Mouse (Mus musculus): ENCODE results near the gene Bnc1. TPM values are rescaled to one million over a fixed set of nuclear protein-coding genes. Genes with fewer than 3 reads are reported as not detected.
A peak's percentile ranks its signal among the peaks of the same experiment; 100 is the strongest.

The Bnc1 gene
- polyA plus RNA-seq, 1 experiment, result 0.06 TPM

GRCm38 (mm10) chr7:82007151-82007550 is 15.1 kb upstream of the Bnc1 start:
- H3ac ChIP-seq (ENCODE audit: control insufficient read depth, insufficient read length, low read depth), result no peak overlapping the region
- TF ChIP-seq CTCF (IDR thresholded peaks at IDR 0.05; ENCODE audit: control insufficient read depth, insufficient read depth, insufficient read length) (no peak), MYOD1 (IDR thresholded peaks at IDR 0.05; ENCODE audit: control insufficient read depth, insufficient read length, low read depth) (no peak), MYOG (IDR thresholded peaks at IDR 0.05; ENCODE audit: control insufficient read depth, extremely low read depth, insufficient read length) (no peak), USF1 (IDR thresholded peaks at IDR 0.05; ENCODE audit: low read depth) (no peak), MAX (IDR thresholded peaks at IDR 0.05) (no peak), FOSL1 (IDR thresholded peaks at IDR 0.05; ENCODE audit: insufficient read depth, low read length, poor library complexity, severe bottlenecking) (no peak), CEBPB (IDR thresholded peaks at IDR 0.05; ENCODE audit: low read depth) (no peak)

GRCm38 (mm10) chr7:82004228-82004627 is 12.1 kb upstream of the Bnc1 start:
- Histone ChIP-seq H3ac (ENCODE audit: control insufficient read depth, insufficient read length, low read depth) (no peak overlapping the region), H3K79me3 (ENCODE audit: low read depth) (no peaks in the 10 kb centered on the region), H3K27me3 (ENCODE audit: control insufficient read depth, insufficient read depth, insufficient read length) (peaks cover 3% of the 10 kb centered on the region), H3K36me3 (ENCODE audit: control insufficient read depth, insufficient read depth) (no peaks in the 10 kb centered on the region), H3K4me3 (ENCODE audit: insufficient read depth, poor library complexity, severe bottlenecking) (no peak overlapping the region), H3K79me2 (ENCODE audit: control insufficient read depth, insufficient read depth) (no peaks in the 10 kb centered on the region)
- no peak for TF ChIP-seq CEBPB (IDR thresholded peaks at IDR 0.05; ENCODE audit: low read depth)
- TF ChIP-seq FOSL1 (IDR thresholded peaks at IDR 0.05; ENCODE audit: insufficient read depth, low read length, poor library complexity, severe bottlenecking), result no peak
- no peak for TF ChIP-seq MYOG (IDR thresholded peaks at IDR 0.05; ENCODE audit: control insufficient read depth, extremely low read depth, insufficient read length)
- TF ChIP-seq CTCF (IDR thresholded peaks at IDR 0.05; ENCODE audit: control insufficient read depth, insufficient read depth, insufficient read length), result no peak
- TF ChIP-seq USF1 (IDR thresholded peaks at IDR 0.05; ENCODE audit: low read depth), result no peak
- TF ChIP-seq MYOD1 (IDR thresholded peaks at IDR 0.05; ENCODE audit: control insufficient read depth, insufficient read length, low read depth), result no peak
- no peak for TF ChIP-seq MAX (IDR thresholded peaks at IDR 0.05)

More at GRCm38 (mm10) chr7:82007151-82007550, 15.1 kb upstream of the Bnc1 start:
- no peaks in the 10 kb centered on the region for H3K36me3 ChIP-seq (ENCODE audit: control insufficient read depth, insufficient read depth)
- no peaks in the 10 kb centered on the region for H3K79me2 ChIP-seq (ENCODE audit: control insufficient read depth, insufficient read depth)
- H3K27me3 ChIP-seq (ENCODE audit: control insufficient read depth, insufficient read depth, insufficient read length), result peaks cover 5% of the 10 kb centered on the region
- H3K79me3 ChIP-seq (ENCODE audit: low read depth), result no peaks in the 10 kb centered on the region
- peak overlapping the region; percentile 25 for H3K4me3 ChIP-seq (ENCODE audit: insufficient read depth, poor library complexity, severe bottlenecking)

- H3K27me3 ChIP-seq (ENCODE audit: control insufficient read depth, insufficient read depth, insufficient read length), result peaks cover 24% of the 10 kb centered on the region
- H3ac ChIP-seq (ENCODE audit: control insufficient read depth, insufficient read length, low read depth), result no peak overlapping the region
- H3K79me2 ChIP-seq (ENCODE audit: control insufficient read depth, insufficient read depth), result no peaks in the 10 kb centered on the region
- H3K4me3 ChIP-seq (ENCODE audit: insufficient read depth, poor library complexity, severe bottlenecking), result no peak overlapping the region
- no peaks in the 10 kb centered on the region for H3K79me3 ChIP-seq (ENCODE audit: low read depth)
- TF ChIP-seq CEBPB (IDR thresholded peaks at IDR 0.05; ENCODE audit: low read depth), result no peak
- no peak for TF ChIP-seq USF1 (IDR thresholded peaks at IDR 0.05; ENCODE audit: low read depth)
- no peak for TF ChIP-seq CTCF (IDR thresholded peaks at IDR 0.05; ENCODE audit: control insufficient read depth, insufficient read depth, insufficient read length)
- no peak for TF ChIP-seq FOSL1 (IDR thresholded peaks at IDR 0.05; ENCODE audit: insufficient read depth, low read length, poor library complexity, severe bottlenecking)
- TF ChIP-seq MYOD1 (IDR thresholded peaks at IDR 0.05; ENCODE audit: control insufficient read depth, insufficient read length, low read depth), result no peak
- no peak for TF ChIP-seq MAX (IDR thresholded peaks at IDR 0.05)
- TF ChIP-seq MYOG (IDR thresholded peaks at IDR 0.05; ENCODE audit: control insufficient read depth, extremely low read depth, insufficient read length), result no peak
- H3K36me3 ChIP-seq (ENCODE audit: control insufficient read depth, insufficient read depth), result no peaks in the 10 kb centered on the region
Measured at GRCm38 (mm10) chr7:81999816-82000215, 7.7 kb upstream of the Bnc1 start.

GRCm38 (mm10) chr7:81999372-81999771 is 7.3 kb upstream of the Bnc1 start:
- no peaks in the 10 kb centered on the region for H3K36me3 ChIP-seq (ENCODE audit: control insufficient read depth, insufficient read depth)
- H3K79me3 ChIP-seq (ENCODE audit: low read depth), result no peaks in the 10 kb centered on the region
- H3K79me2 ChIP-seq (ENCODE audit: control insufficient read depth, insufficient read depth), result no peaks in the 10 kb centered on the region
- no peak overlapping the region for H3ac ChIP-seq (ENCODE audit: control insufficient read depth, insufficient read length, low read depth)
- TF ChIP-seq USF1 (IDR thresholded peaks at IDR 0.05; ENCODE audit: low read depth), result no peak
- peak; percentile 94 for TF ChIP-seq CEBPB (IDR thresholded peaks at IDR 0.05; ENCODE audit: low read depth)
- peak; percentile 70 for TF ChIP-seq MAX (IDR thresholded peaks at IDR 0.05)
- no peak overlapping the region for H3K4me3 ChIP-seq (ENCODE audit: insufficient read depth, poor library complexity, severe bottlenecking)
- peaks cover 28% of the 10 kb centered on the region for H3K27me3 ChIP-seq (ENCODE audit: control insufficient read depth, insufficient read depth, insufficient read length)

GRCm38 (mm10) chr7:81995975-81996374 is 3.9 kb upstream of the Bnc1 start:
- Histone ChIP-seq H3K36me3 (ENCODE audit: control insufficient read depth, insufficient read depth) (no peaks in the 10 kb centered on the region), H3K79me3 (ENCODE audit: low read depth) (no peaks in the 10 kb centered on the region), H3K79me2 (ENCODE audit: control insufficient read depth, insufficient read depth) (no peaks in the 10 kb centered on the region), H3ac (ENCODE audit: control insufficient read depth, insufficient read length, low read depth) (no peak overlapping the region), H3K27me3 (ENCODE audit: control insufficient read depth, insufficient read depth, insufficient read length) (peaks cover 53% of the 10 kb centered on the region), H3K4me3 (ENCODE audit: insufficient read depth, poor library complexity, severe bottlenecking) (no peak overlapping the region)
- no peak for TF ChIP-seq FOSL1 (IDR thresholded peaks at IDR 0.05; ENCODE audit: insufficient read depth, low read length, poor library complexity, severe bottlenecking)
- TF ChIP-seq CTCF (IDR thresholded peaks at IDR 0.05; ENCODE audit: control insufficient read depth, insufficient read depth, insufficient read length), result no peak
- no peak for TF ChIP-seq CEBPB (IDR thresholded peaks at IDR 0.05; ENCODE audit: low read depth)

- Histone ChIP-seq H3K79me2 (ENCODE audit: control insufficient read depth, insufficient read depth) (no peaks in the 10 kb centered on the region), H3K27me3 (ENCODE audit: control insufficient read depth, insufficient read depth, insufficient read length) (peaks cover 54% of the 10 kb centered on the region), H3K79me3 (ENCODE audit: low read depth) (no peaks in the 10 kb centered on the region), H3K4me3 (ENCODE audit: insufficient read depth, poor library complexity, severe bottlenecking) (no peak overlapping the region), H3ac (ENCODE audit: control insufficient read depth, insufficient read length, low read depth) (no peak overlapping the region), H3K36me3 (ENCODE audit: control insufficient read depth, insufficient read depth) (no peaks in the 10 kb centered on the region)
- TF ChIP-seq MYOD1 (IDR thresholded peaks at IDR 0.05; ENCODE audit: control insufficient read depth, insufficient read length, low read depth) (no peak), CEBPB (IDR thresholded peaks at IDR 0.05; ENCODE audit: low read depth) (no peak), USF1 (IDR thresholded peaks at IDR 0.05; ENCODE audit: low read depth) (no peak), MAX (IDR thresholded peaks at IDR 0.05) (no peak)
Measured at GRCm38 (mm10) chr7:81995126-81995525, 3.0 kb upstream of the Bnc1 start.
